Mouse (Mus musculus) left cerebral cortex, adult 9 months (tissue): ENCODE results near the gene Foxn3.
A peak's percentile ranks its signal among the peaks of the same experiment; 100 is the strongest.

Experiments used
- DNase-seq, 2 experiments: peaks; one replicate each; pipeline ENCODE4 v3.0.0; 2022; ENCODE audit warnings: low spot score in 2 of 2

Gene Foxn3

GRCm38 (mm10) chr12:99418476-99419395 is 144.6 kb downstream of the Foxn3 start:
- DNase-seq, result no peak

GRCm38 (mm10) chr12:99417885-99418284 is 145.5 kb downstream of the Foxn3 start:
- peak; percentile 16 to 51 for DNase-seq

- DNase-seq, result no peak
These were observed 147.8 kb downstream of the Foxn3 start for GRCm38 (mm10) chr12:99415538-99415937.

DNA sequence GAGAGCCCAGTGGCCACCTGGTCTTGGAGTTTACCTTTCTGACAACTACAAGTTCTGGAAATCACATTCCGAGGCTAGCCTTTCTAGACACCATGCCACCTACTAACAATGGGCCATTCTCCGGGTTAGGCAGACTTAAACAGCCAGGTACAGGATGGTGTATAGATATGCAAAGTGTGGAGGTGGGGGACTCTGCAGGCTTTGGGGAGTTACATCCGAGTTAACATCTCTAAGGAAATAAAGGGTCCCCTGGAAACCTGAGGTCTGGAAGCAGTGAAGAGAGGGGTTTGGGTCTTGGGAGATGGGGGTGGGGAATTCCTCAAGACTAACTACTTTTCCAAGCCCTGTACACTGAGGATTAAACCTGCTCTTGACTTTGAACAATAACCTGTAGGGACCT is 150.9 kb downstream of the Foxn3 start:
- DNase-seq, result no peak

- DNase-seq, result no peak
These were observed 151.3 kb downstream of the Foxn3 start for GRCm38 (mm10) chr12:99412034-99412433.

- DNase-seq, result no peak
These were observed 154.7 kb downstream of the Foxn3 start for GRCm38 (mm10) chr12:99408651-99409050.

GRCm38 (mm10) chr12:99408089-99408488 is 155.3 kb downstream of the Foxn3 start:
- no peak for DNase-seq

- no peak for DNase-seq
These were observed 156.1 kb downstream of the Foxn3 start for GRCm38 (mm10) chr12:99407318-99407716.

GRCm38 (mm10) chr12:99406697-99407317 is 156.6 kb downstream of the Foxn3 start:
- no peak for DNase-seq

GRCm38 (mm10) chr12:99406254-99406653 is 157.1 kb downstream of the Foxn3 start:
- DNase-seq, result no peak

DNA sequence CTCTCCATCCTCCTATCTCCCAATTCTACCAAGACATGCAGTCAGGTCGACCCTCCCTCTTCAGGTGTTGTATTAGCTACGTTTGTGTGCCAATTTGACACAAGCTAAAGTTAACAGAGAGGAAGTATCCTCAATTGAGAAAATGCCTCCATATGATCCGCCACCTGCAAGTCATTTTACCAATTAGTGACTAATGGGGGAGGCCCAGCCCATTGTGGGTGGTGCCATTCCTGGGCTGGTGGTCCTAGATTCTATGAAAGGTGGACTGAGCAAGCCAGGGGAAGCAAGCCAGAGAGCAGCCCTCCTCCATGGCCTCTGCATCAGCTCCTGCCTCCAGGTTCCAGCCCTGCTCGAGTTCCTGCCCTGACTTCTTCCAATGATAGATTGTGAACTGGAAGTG is 158.0 kb downstream of the Foxn3 start:
- no peak for DNase-seq

DNA sequence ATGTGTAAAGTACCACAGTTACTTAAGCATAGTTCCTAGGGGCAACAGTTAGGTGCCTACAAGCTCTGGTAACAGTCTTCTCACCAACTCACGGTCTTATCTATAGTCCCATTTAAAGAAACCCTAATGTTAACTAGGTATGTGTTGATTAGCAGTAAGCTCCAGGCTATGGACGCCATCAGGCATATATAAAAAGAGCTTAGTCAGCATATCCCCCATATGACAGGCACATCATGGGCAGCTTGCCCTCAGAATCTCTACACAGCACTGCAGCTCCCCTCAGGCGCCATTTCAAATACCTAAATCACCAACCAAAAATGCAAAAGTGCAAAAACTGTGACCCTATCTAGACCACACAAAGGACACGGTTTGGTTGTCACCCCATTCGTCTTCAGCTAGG is 160.4 kb downstream of the Foxn3 start:
- no peak for DNase-seq

GRCm38 (mm10) chr12:99400907-99401306 is 162.5 kb downstream of the Foxn3 start:
- no peak for DNase-seq

- DNase-seq, result no peak
These were observed 163.8 kb downstream of the Foxn3 start for GRCm38 (mm10) chr12:99399575-99399974.

DNA sequence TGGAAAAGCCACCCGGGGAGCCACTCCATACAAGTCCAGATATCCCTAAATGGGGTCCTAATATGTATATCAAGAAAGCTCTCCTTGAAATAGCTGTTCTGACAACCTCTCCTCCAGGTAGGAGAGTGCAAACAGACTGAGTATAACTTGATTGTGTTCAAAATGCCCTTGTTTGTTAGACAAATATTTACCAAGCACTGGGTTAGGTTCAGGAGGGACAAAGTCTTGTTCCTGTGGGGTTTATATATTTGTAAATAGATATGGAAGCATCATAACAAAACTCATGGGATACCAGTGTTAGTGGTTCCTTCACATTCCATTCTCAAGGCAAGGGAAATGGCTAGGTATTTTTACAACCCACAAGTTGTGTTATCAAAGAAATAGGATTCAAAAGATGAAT is 166.9 kb downstream of the Foxn3 start:
- DNase-seq, result no peak

- DNase-seq, result no peak
These were observed 168.3 kb downstream of the Foxn3 start for GRCm38 (mm10) chr12:99395082-99395481.

DNA sequence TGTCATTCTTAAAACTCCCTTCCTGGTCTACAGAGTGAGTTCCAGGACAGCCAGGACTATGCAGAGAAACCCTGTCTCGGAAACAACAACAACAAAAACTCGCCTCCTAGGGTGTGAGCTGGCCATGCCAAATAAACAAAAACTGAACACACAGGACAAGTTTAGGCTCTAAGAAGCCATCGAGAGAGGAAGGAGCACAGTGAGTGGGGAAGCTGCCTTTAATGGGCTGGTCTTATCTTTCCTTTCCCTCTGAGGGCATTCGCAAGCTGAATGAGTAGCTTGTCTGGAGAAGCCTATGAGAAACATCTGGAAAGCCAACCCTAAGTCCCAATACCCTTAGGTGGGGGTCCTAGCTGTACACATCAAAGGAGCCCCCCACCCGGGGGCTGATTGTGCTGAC is 168.7 kb downstream of the Foxn3 start:
- no peak for DNase-seq

DNA sequence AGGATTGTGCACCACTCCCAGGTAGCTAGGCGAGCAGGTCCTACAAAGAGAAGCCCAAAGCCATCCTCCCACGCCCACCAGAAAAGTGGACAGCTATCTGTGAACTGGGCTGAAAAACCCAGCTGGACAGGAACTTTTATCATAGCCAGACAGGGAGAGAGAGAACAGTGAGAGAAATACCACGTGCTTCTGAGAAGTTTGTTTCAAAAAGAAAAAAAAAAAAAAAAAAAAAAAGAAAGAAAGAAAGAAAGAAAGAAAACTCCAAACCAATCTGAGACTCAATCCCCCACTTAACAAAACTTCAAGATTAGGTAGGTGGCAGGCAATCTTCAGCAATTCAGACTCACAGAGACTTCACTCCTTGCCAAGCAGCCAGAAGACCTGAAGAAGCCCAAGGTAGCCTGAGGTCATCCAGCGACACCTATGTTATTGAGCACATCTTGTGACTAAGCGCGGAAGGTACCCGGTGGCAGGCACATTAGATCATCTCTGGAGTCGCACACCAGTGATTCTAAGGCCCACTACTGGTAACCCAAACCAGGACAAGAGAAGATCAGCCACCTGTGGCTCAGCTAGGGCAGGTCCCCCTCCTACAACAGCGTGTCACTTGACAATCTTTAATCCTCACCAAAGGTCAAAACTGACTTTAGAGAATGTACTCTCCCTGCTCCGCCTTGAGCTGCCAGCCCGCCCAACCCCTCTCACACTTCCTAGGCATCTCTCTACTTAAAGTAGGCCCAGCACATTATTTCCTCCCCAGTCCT is 169.3 kb downstream of the Foxn3 start:
- DNase-seq, result no peak

GRCm38 (mm10) chr12:99392944-99393866 is 170.2 kb downstream of the Foxn3 start:
- DNase-seq, result peak in 1 of 2 experiments; percentile 78

DNA sequence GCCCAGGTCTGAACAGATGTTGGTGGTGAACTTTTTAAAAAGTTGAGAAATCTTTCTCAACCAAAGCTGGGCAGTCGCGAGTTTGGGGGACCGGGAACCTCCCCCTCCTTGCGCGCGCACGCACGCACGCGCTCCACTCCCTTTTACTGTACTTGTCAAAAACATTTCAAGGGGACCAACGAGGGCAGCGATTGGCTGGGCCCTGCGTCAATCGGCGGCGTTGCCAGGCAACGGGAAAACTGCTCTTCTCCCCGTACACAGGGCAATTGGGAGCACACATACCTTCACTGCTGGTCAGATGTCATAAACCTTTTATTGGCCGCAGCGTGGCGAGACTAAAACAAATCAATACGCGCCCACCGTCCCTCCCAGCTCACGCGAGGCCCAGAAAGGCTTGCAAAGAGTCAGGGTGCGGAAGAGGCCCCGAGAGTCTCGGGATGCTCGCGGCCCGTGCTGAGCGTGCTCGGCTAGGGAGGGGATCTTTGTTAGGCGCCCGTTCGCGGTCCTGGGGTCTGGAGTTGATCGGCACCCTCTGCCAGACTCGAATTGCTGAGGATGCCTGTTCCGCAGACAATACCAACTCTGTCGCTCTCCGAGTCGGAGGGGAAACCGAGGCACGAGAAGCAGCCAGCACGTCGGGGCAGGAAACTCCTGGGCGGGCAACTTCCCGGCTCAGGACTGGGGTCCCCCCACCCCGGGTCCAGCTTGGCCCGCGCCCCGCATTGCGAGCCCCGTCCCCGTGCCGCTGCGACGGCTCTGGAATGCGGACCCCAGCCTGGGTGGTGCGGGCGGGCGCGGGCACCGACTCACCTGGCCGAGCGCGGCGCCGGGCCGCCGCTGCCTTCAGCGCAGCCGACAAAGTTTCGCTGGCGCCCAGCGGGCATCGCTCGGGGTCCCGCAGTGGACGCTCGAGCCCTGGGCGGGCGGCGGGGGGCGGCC is 171.2 kb downstream of the Foxn3 start:
- DNase-seq, result peak; percentile 95 to 99
